Mouse (Mus musculus) megakaryocyte, embryonic 14.5 days (primary cell): Measurements from ENCODE around the gene Sorl1.

Experiments used
- FLI1 ChIP-seq: IDR thresholded peaks from 2 replicates; pipeline ENCODE4 v1.6.1; 2012; ENCODE audit warnings: low read length, inconsistent platforms, mixed read lengths
- GATA1 ChIP-seq: IDR thresholded peaks from 3 replicates; pipeline ENCODE4 v1.6.1; 2012; ENCODE audit warnings: mixed read lengths, low read length, inconsistent platforms, borderline replicate concordance

DNA sequence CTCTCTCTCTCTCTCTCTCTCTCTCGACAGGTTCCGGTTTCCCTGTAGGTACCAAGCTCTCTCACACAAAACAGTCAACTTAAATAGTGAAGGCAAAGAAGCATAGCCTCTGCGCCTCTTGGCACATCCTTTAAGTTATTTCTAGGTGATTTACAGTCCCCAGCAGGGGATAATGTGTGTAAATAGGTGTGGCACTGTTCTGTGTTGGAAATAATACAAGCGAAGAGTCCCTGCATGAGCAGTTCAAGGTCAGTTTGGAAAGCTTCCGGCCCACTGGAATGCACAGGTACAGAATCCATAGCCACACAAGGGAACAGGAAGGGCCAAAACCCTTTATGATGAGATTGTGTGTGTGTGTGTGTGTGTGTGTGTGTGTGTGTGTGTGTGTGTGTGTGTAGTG is 130.3 kb downstream of the Sorl1 start:
- TF ChIP-seq GATA1, result no peak
- no peak for TF ChIP-seq FLI1
